Mouse (Mus musculus): Measurements from ENCODE around the gene Gm20425. TPM values are rescaled to one million over a fixed set of nuclear protein-coding genes. Genes with fewer than 3 reads are reported as not detected.

Gene Gm20425
- total RNA-seq, 1 experiment from 2014 or later = 9.4 TPM

DNA sequence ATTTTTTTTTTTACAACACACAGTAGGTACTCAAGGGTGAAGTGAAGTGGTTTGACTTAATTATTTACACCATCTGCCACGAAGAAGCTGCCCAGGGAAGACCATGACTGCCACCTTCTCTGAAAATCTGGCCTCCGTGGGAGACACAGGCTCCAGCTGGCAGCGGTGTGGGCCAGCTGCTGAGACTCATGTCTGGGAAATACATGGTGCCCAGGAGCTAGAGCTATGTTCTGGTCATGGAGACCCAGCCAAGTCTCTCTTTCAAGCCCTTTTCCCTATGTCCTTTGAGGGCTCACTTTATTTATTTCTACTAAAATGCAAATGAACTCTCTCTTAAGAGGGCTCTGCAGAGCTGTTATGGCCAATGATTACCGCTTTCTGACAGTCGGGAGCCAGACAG lies 76.8 kb downstream of the Gm20425 start:
- no peak for DNase-seq

DNA sequence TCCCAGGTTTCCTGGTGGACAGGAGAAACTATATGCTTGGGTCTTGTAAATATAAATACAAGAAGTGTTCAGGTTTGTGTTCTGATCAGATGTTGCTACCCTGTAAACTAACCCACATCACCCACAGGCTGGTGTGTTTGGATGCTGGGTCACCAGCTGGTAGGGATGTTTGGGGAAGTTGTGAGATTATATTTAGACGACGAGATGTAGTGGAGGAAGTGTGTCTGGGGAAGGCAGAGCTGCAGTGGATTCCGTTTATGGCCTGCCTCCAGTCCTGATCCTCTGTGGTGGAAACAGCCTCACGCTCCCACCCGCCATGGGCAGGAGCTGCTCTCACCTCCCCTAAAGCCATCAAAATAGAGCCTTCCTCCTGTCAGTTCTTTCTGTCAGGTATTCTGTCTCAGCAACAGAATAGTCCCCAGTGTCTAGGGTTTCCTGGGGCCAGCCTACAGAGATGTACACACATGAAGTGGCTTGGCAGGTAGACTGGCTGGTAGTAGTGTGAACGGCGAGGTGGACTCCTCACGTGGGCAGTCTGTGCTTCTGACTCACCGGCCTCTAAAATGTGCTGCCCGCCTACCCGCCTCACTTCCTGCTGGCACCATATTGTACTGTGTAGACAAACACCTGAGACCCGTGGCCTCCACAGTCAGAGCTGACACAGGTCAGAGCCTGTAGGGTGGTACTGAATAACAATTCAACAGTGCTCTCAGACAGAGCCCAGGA lies 80.9 kb downstream of the Gm20425 start:
- DNase-seq = no peak

GRCm38 (mm10) chr9:103147103-103147502 lies 83.0 kb downstream of the Gm20425 start:
- no peak for DNase-seq

GRCm38 (mm10) chr9:103146703-103147102 lies 83.4 kb downstream of the Gm20425 start:
- no peak for DNase-seq

DNA sequence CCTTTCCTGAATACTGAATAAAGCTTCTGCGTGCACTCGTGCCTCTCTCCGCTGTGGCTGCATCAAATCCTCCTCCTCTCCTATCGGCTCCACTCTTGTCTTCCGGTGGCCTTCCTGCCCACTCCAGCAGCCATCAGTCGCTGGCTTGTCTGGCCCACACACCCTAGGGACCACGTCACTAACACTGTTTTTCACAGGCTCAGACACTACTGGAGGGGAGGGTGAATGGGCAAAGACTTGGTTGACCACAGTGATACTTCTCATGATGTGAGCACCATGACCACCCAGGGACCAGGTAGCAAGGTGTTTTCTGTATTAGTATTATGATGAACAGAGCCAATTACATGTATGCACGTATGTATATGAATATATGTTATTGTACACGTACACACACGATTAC lies 83.8 kb downstream of the Gm20425 start:
- no peak for DNase-seq

DNA sequence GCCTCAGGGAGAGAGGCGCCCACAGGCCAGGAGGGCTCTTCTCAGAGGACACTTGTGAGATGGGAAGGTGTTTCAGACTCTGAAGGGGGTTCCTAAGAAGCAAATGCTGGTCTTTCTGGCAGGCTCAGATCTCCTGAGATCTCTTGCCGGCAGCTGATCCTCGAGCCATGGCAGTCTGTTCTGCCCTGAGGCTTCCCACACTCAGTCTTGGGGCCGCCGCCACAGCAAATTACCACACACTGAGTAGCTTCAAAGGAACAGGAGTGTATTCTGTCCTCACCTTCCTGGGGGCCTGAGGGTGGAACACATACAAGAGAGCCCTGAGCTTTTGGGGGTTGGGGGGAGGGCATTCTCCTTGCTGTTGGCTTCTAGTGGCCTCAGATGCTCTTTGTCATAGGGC lies 84.8 kb downstream of the Gm20425 start:
- no peak for DNase-seq

GRCm38 (mm10) chr9:103143881-103144280 lies 86.2 kb downstream of the Gm20425 start:
- DNase-seq = no peak

DNA sequence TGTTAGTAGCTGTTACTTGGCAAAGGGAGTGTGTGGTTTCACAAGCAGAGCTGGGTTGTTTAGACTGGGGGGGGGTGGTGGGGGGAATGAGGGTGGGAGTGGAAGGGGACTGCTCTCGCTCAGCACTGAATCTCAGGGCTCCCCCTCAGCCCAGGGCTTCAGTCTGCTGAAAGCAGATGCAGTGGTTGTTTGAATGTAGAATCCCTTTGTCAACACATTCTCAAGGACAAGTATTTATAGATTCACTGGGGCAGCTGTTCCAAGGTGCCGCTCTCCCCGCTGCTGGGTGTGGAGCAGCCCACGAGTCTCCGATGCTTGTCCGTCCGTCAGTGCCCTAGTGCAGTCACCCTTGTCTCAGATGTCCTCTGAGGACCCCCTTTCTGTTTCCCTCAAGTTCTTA lies 88.8 kb downstream of the Gm20425 start:
- no peak for DNase-seq

- no peak for DNase-seq
Measured at GRCm38 (mm10) chr9:103140384-103140783, 89.7 kb downstream of the Gm20425 start.

Other genes with a start within 250 kb of the Gm20425 start
- gene Slco2a1, start 241.6 kb downstream of the Gm20425 start, total RNA-seq (2021) = 2.6 and 3.2 TPM in 2 replicates
- 2.1 TPM in 2 replicates for gene Rab6b, start 118.5 kb downstream of the Gm20425 start, total RNA-seq (2021)
- gene Srprb, start 28.2 kb downstream of the Gm20425 start, total RNA-seq (2021) = 40.8 and 43.5 TPM in 2 replicates
- gene Trf, start 137 bp upstream of the Gm20425 start, total RNA-seq (2021) = 43.2 and 174 TPM in 2 replicates
- gene 1300017J02Rik, start 74.8 kb upstream of the Gm20425 start, total RNA-seq (2021) = 0.82 and 4.6 TPM in 2 replicates
- 34.1 and 40.1 TPM in 2 replicates for gene Topbp1, start 74.9 kb upstream of the Gm20425 start, total RNA-seq (2021)
- gene Cdv3, start 135.5 kb upstream of the Gm20425 start, total RNA-seq (2021) = 193 and 227 TPM in 2 replicates